Mouse (Mus musculus): ENCODE measurements around the gene Zbtb20. TPM values are rescaled to one million over a fixed set of nuclear protein-coding genes. Genes with fewer than 3 reads are reported as not detected.
A peak's percentile ranks its signal among the peaks of the same experiment; 100 is the strongest.

Zbtb20 gene
- polyA plus RNA-seq, 1 experiment, result 13.7 TPM

GRCm38 (mm10) chr16:43334411-43335150, 458.9 kb downstream of the Zbtb20 start:
- H3K27ac ChIP-seq (ENCODE audit: insufficient read depth, low read length), result peak overlapping the region; percentile 60; the same call in 1 of the 2 replicates
- TF ChIP-seq CTCF (IDR thresholded peaks at IDR 0.05; ENCODE audit: borderline replicate concordance, insufficient read depth, low read length) (no peak), POLR2A (IDR thresholded peaks at IDR 0.05; ENCODE audit: low read depth, low read length) (no peak)
- H3K4me3 ChIP-seq (ENCODE audit: insufficient read depth, low read length), result no peak overlapping the region
- H3K4me1 ChIP-seq (ENCODE audit: control insufficient read depth, insufficient read depth, low read length), result no peaks in the 10 kb centered on the region; the same call in 1 of the 2 replicates

GRCm38 (mm10) chr16:43335151-43335823, 459.6 kb downstream of the Zbtb20 start:
- Histone ChIP-seq H3K4me1 (ENCODE audit: control insufficient read depth, insufficient read depth, low read length) (no peaks in the 10 kb centered on the region; the same call in 1 of the 2 replicates), H3K4me3 (ENCODE audit: insufficient read depth, low read length) (no peak overlapping the region), H3K27ac (ENCODE audit: insufficient read depth, low read length) (peak overlapping the region; percentile 60)
- TF ChIP-seq POLR2A (IDR thresholded peaks at IDR 0.05; ENCODE audit: low read depth, low read length) (no peak), CTCF (IDR thresholded peaks at IDR 0.05; ENCODE audit: borderline replicate concordance, insufficient read depth, low read length) (no peak)

DNA sequence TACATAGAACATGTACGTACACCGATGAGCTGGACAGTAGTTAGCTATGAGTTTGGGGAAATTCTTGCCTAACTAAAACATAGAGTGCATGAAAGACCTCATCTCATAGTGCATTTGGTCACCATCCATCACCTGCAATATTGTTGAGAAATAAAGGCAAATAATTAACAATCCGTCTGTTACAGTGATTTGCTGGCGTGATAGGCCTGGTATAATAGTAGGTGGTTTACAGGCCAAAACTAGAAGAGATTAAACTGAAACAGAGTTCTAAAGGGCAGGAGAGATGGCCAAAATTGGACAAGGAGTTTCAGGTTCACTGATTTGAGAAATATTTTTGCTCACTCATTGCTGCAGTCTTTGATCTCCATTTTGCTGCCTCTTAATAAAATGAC, 460.1 kb downstream of the Zbtb20 start:
- TF ChIP-seq POLR2A (IDR thresholded peaks at IDR 0.05; ENCODE audit: low read depth, low read length) (no peak), CTCF (IDR thresholded peaks at IDR 0.05; ENCODE audit: borderline replicate concordance, insufficient read depth, low read length) (no peak)
- Histone ChIP-seq H3K27ac (ENCODE audit: insufficient read depth, low read length) (no peak overlapping the region; the same call in 1 of the 2 replicates), H3K4me1 (ENCODE audit: control insufficient read depth, insufficient read depth, low read length) (no peaks in the 10 kb centered on the region; the same call in 1 of the 2 replicates), H3K4me3 (ENCODE audit: insufficient read depth, low read length) (no peak overlapping the region)

- no peak for TF ChIP-seq CTCF (IDR thresholded peaks at IDR 0.05; ENCODE audit: borderline replicate concordance, insufficient read depth, low read length)
- no peak for TF ChIP-seq POLR2A (IDR thresholded peaks at IDR 0.05; ENCODE audit: low read depth, low read length)
- H3K4me3 ChIP-seq (ENCODE audit: insufficient read depth, low read length), result no peak overlapping the region
- no peak overlapping the region for H3K27ac ChIP-seq (ENCODE audit: insufficient read depth, low read length)
- H3K4me1 ChIP-seq (ENCODE audit: control insufficient read depth, insufficient read depth, low read length), result no peaks in the 10 kb centered on the region; the same call in 1 of the 2 replicates
Observed at GRCm38 (mm10) chr16:43340712-43341111, 465.0 kb downstream of the Zbtb20 start.

DNA sequence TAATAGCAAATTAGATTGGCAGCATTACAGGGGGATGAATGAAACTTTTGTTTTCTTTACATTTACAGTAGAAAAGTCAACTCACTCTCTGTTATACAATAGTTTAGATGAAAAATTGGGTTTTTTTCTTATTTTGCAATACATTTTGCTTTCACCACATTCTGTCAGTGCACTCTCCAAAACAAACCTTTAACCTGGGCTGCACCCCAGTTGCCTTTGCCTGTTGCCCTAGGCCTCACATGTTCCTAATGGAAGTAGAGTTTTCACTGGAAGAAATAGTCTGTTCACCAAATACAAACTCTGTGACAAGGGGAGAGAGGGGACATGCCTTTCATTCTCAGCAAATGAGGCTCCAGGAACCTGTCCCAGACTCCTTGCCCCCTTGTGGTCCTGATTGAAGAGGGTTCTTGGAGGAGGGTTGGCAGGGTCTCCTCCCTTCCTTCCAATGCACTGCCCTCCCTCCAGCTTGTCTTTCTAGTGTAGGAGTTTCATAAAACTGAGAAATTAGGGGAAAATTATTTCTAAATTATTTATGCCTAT, 466.3 kb downstream of the Zbtb20 start:
- no peak overlapping the region for H3K4me3 ChIP-seq (ENCODE audit: insufficient read depth, low read length)
- H3K27ac ChIP-seq (ENCODE audit: insufficient read depth, low read length), result no peak overlapping the region
- no peaks in the 10 kb centered on the region; the same call in 1 of the 2 replicates for H3K4me1 ChIP-seq (ENCODE audit: control insufficient read depth, insufficient read depth, low read length)
- TF ChIP-seq CTCF (IDR thresholded peaks at IDR 0.05; ENCODE audit: borderline replicate concordance, insufficient read depth, low read length) (no peak), POLR2A (IDR thresholded peaks at IDR 0.05; ENCODE audit: low read depth, low read length) (no peak)

DNA sequence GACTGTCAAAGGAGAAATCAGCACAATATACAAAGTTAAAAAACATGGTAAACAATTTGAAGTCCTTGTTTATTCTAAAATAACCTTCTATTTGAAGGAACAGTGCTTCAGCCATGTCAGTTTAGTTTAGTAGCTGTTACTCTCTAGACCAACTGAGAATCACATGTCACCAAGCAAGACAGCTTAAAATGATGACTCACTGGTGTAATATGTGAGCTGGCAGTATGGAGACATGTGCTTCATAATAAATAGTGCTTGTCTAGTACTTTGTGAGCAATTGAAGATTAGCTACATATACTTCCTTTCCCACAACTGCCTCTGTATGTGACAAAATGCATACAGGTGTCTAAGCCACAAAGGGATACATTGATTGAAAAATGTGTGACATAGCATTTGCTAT, 470.4 kb downstream of the Zbtb20 start:
- Histone ChIP-seq H3K4me1 (ENCODE audit: control insufficient read depth, insufficient read depth, low read length) (no peaks in the 10 kb centered on the region), H3K27ac (ENCODE audit: insufficient read depth, low read length) (no peak overlapping the region), H3K4me3 (ENCODE audit: insufficient read depth, low read length) (no peak overlapping the region)
- TF ChIP-seq CTCF (IDR thresholded peaks at IDR 0.05; ENCODE audit: borderline replicate concordance, insufficient read depth, low read length) (no peak), POLR2A (IDR thresholded peaks at IDR 0.05; ENCODE audit: low read depth, low read length) (no peak)

DNA sequence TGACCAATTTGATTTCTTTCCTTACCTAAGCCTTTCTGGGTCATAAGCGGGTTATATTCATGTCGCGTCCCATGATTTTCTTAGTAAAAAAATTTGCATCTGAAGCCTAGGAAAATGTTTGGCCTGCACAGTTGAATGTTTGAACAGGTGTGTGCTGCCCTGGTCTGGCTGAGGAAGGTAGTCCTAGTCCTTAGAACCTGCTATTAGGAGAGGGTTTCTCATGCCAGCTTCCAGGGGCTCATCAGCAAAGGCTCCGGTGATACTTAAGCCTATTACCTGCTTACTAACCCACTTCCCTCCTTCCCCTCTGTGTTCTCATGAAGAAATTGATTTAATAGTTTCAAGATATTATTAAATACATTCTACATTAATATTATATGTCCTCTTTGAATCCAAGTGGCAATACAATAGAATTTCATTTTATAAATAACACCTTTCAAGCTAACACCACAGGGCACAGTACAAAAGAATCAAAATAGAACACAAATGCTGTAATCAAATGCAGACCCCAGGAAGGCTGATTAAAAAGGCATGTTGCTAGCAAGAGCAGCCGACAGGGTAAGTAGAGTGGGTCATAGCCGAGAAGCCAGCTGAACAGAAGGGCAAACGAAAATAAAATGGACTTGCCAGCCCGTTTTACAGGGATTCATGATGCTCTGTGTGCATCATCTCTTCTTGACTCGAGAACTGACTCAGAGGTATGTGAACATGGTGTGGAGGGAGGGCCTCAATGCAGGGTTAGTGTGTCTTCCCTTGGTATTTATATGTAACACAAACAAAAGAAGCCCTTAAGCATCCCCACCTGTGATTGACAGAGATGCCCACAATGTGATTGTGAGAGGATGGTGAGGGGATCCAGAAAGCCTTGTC, 480.3 kb downstream of the Zbtb20 start:
- H3K4me3 ChIP-seq (ENCODE audit: insufficient read depth, low read length), result no peak overlapping the region
- no peak overlapping the region for H3K27ac ChIP-seq (ENCODE audit: insufficient read depth, low read length)
- no peaks in the 10 kb centered on the region for H3K4me1 ChIP-seq (ENCODE audit: control insufficient read depth, insufficient read depth, low read length)
- TF ChIP-seq CTCF (IDR thresholded peaks at IDR 0.05; ENCODE audit: borderline replicate concordance, insufficient read depth, low read length) (no peak), POLR2A (IDR thresholded peaks at IDR 0.05; ENCODE audit: low read depth, low read length) (no peak)

DNA sequence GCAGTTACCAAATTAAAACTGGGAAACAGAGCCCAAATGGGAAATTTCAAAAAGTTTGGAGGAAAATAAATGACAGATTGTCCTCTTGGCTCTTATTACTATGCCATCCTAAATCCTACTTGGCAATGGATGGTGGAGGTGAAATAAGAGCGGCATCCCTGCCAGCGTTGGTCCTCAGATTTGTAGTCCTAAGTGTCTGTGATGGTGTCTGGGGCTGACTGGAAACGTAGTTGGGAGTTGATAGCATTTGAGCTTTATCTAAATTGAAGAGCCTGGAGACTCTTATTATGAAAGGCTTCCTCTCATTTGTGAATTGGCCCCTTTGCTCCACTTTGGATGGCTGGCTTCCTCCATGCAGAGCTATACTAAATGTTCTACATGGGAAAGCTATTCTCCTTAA, 483.9 kb downstream of the Zbtb20 start:
- H3K27ac ChIP-seq (ENCODE audit: insufficient read depth, low read length), result no peak overlapping the region
- TF ChIP-seq CTCF (IDR thresholded peaks at IDR 0.05; ENCODE audit: borderline replicate concordance, insufficient read depth, low read length), result no peak
- no peak for TF ChIP-seq POLR2A (IDR thresholded peaks at IDR 0.05; ENCODE audit: low read depth, low read length)
- no peak overlapping the region for H3K4me3 ChIP-seq (ENCODE audit: insufficient read depth, low read length)
- peaks cover 4% of the 10 kb centered on the region; the same call in 1 of the 2 replicates for H3K4me1 ChIP-seq (ENCODE audit: control insufficient read depth, insufficient read depth, low read length)

GRCm38 (mm10) chr16:43360112-43360511, 484.4 kb downstream of the Zbtb20 start:
- H3K4me1 ChIP-seq (ENCODE audit: control insufficient read depth, insufficient read depth, low read length), result peaks cover 4% of the 10 kb centered on the region; the same call in 1 of the 2 replicates
- TF ChIP-seq CTCF (IDR thresholded peaks at IDR 0.05; ENCODE audit: borderline replicate concordance, insufficient read depth, low read length) (no peak), POLR2A (IDR thresholded peaks at IDR 0.05; ENCODE audit: low read depth, low read length) (no peak)
- H3K4me3 ChIP-seq (ENCODE audit: insufficient read depth, low read length), result no peak overlapping the region
- H3K27ac ChIP-seq (ENCODE audit: insufficient read depth, low read length), result no peak overlapping the region
